Comparison of ENCODE assay signal across 18 mouse cellular contexts in genomic region chr6:30332262-30332661, GRCm38 (mm10). TPM values are rescaled to one million over a fixed set of nuclear protein-coding genes. Genes with fewer than 3 reads are reported as not detected.
A peak's percentile ranks its signal among the peaks of the same experiment; 100 is the strongest.
DNase-seq lines count a peak whose midpoint lies in the region; ATAC-seq and TF ChIP-seq lines count a peak whose summit lies in the region.
"Had no signal": no experiment of that assay in that cellular context is flagged by ENCODE, and none has a peak within 500 bp of the region (broad histone marks: within the 10 kb centered on the region; RNA-seq: fewer than 3 reads in every experiment).

No protein-coding gene starts in this region.

- H3K4me1 ChIP-seq in lung, embryonic 15.5 days: peaks cover 6% of the 10 kb centered on the region; the same call in 1 of the 2 replicates
- H3K4me1 ChIP-seq in stomach, postnatal 0 days (replicated peaks; ENCODE audit: control insufficient read depth, insufficient read depth): no peaks in the 10 kb centered on the region
- H3K4me1 ChIP-seq: embryonic facial prominence, embryonic 15.5 days; limb, embryonic 15.5 days had no signal

- WGBS in lung, embryonic 15.5 days: 45% methylated on average over 4 of the region's 4 CpGs
- 35% methylated on average over 4 of the region's 4 CpGs for WGBS in stomach, postnatal 0 days

- no peak for TF ChIP-seq CTCF in stomach, postnatal 0 days (IDR thresholded peaks at IDR 0.05; ENCODE audit: low read depth)

- no peak for TF ChIP-seq EP300 in stomach, postnatal 0 days (optimal IDR thresholded peaks at IDR 0.05)

- no peaks in the 10 kb centered on the region for H3K27me3 ChIP-seq in lung, embryonic 15.5 days
- no peaks in the 10 kb centered on the region for H3K27me3 ChIP-seq in stomach, postnatal 0 days (ENCODE audit: control insufficient read depth, insufficient read depth, low read length)
- H3K27me3 ChIP-seq: embryonic facial prominence, embryonic 15.5 days; limb, embryonic 15.5 days had no signal

- DNase-seq in lung, postnatal 10 days: no peak
- DNase-seq in NIH3T3 (ENCODE audit: low read depth): peak; percentile 60
- DNase-seq in gonadal fat pad, adult 2 months (ENCODE audit: low read depth): peak; percentile 75
- peak; percentile 47 for DNase-seq in stomach, postnatal 0 days (ENCODE audit: low spot score)
- DNase-seq in right cerebral cortex, postnatal 4 days: no peak
- DNase-seq in right cerebral cortex, adult 18-20 months: no peak
- DNase-seq: adrenal gland, postnatal 25 days; cerebellum, postnatal 25 days; heart, adult 2 months; midbrain, embryonic 14.5 days; right cerebral cortex, postnatal 14 days had no signal

- no peak for ATAC-seq in lung, embryonic 15.5 days (ENCODE audit: borderline replicate concordance, extremely low read depth, low FRiP score, low TSS enrichment)
- peak; percentile 76 for ATAC-seq in stomach, postnatal 0 days (ENCODE audit: low FRiP score, low TSS enrichment)
- ATAC-seq: CD4-positive, CD25-positive, alpha-beta regulatory T cell, adult 4 months; forebrain, embryonic 14.5 days had no signal

- H3K36me3 ChIP-seq in lung, embryonic 15.5 days: no peaks in the 10 kb centered on the region
- no peaks in the 10 kb centered on the region for H3K36me3 ChIP-seq in stomach, postnatal 0 days (ENCODE audit: control insufficient read depth, insufficient read depth, low read length)
- H3K36me3 ChIP-seq: embryonic facial prominence, embryonic 15.5 days; limb, embryonic 15.5 days had no signal

- H3K9ac ChIP-seq in lung, embryonic 15.5 days: no peak overlapping the region
- H3K9ac ChIP-seq in stomach, postnatal 0 days (ENCODE audit: low read length): no peak overlapping the region
- H3K9ac ChIP-seq: embryonic facial prominence, embryonic 15.5 days; limb, embryonic 15.5 days had no signal

- peak overlapping the region; percentile 21; the same call in 1 of the 2 replicates for H3K27ac ChIP-seq in lung, embryonic 15.5 days
- H3K27ac ChIP-seq in stomach, postnatal 0 days (replicated peaks): 0 out of 2 replicates have a peak overlapping the region, but pooled peaks have one; percentile 35
- H3K27ac ChIP-seq: embryonic facial prominence, embryonic 15.5 days; heart, adult 2 months; kidney, postnatal 0 days; limb, embryonic 15.5 days; macrophage had no signal

- H3K4me3 ChIP-seq in lung, embryonic 15.5 days: no peak overlapping the region
- no peak overlapping the region for H3K4me3 ChIP-seq in stomach, postnatal 0 days (ENCODE audit: low read depth, low read length)
- H3K4me3 ChIP-seq: embryonic facial prominence, embryonic 15.5 days; heart, adult 2 months; limb, embryonic 15.5 days had no signal

- no peak overlapping the region for H3K4me2 ChIP-seq in lung, embryonic 15.5 days
- H3K4me2 ChIP-seq in stomach, postnatal 0 days (replicated peaks; ENCODE audit: low read depth): no peak overlapping the region
- H3K4me2 ChIP-seq: embryonic facial prominence, embryonic 15.5 days; limb, embryonic 15.5 days had no signal

- H3K9me3 ChIP-seq in lung, embryonic 15.5 days: no peaks in the 10 kb centered on the region
- no peaks in the 10 kb centered on the region for H3K9me3 ChIP-seq in stomach, postnatal 0 days (ENCODE audit: control insufficient read depth, low read length)
- H3K9me3 ChIP-seq: embryonic facial prominence, embryonic 15.5 days; limb, embryonic 15.5 days had no signal

RNA-seq across cellular contexts. Expression of gene Ube2h, which starts 27.9 kb away (rescaled TPM):
- 39.7 and 40.1 TPM in 2 replicates for polyA plus RNA-seq in lung, embryonic 15.5 days (2015; fragmentation: Nextera tagmentation; extraction: Ambion mirVana)
- polyA plus RNA-seq in gonadal fat pad, adult 2 months (2012; rRNA removed): 39.8 and 50.9 TPM in 2 replicates
- polyA plus RNA-seq in stomach, postnatal 0 days (2015; fragmentation: Nextera tagmentation; extraction: Ambion mirVana): 25.2 and 28.8 TPM in 2 replicates

RNA-seq across cellular contexts. Expression of gene Zc3hc1, which starts 58.6 kb away (rescaled TPM):
- polyA plus RNA-seq in lung, embryonic 15.5 days (2015; fragmentation: Nextera tagmentation; extraction: Ambion mirVana): 62.7 and 65.2 TPM in 2 replicates
- 12.1 and 12.5 TPM in 2 replicates for polyA plus RNA-seq in gonadal fat pad, adult 2 months (2012; rRNA removed)
- 16.4 TPM in 2 replicates for polyA plus RNA-seq in stomach, postnatal 0 days (2015; fragmentation: Nextera tagmentation; extraction: Ambion mirVana)

Comparison
In these comparisons a context has a peak if more than half of its experiments do, and no peak if none do; other contexts are left out.
1. DNase-seq: peak in NIH3T3 (single experiment), gonadal fat pad, adult 2 months (single experiment) and stomach, postnatal 0 days (single experiment); none in lung, postnatal 10 days (single experiment), right cerebral cortex, postnatal 4 days (single experiment) and right cerebral cortex, adult 18-20 months (single experiment).